Mouse (Mus musculus) testis, adult 2 months (tissue): Measurements from ENCODE around the gene Jup.

Source experiments
- CTCF ChIP-seq: fragments of 200-500 bp; IDR thresholded peaks from 2 replicates; pipeline ENCODE4 v1.5.1; 2012; ENCODE audit warnings: low read depth, mild to moderate bottlenecking, inconsistent platforms, low read length, moderate library complexity; ENCODE audit not compliant: control insufficient read depth, insufficient read depth, insufficient replicate concordance
- POLR2A ChIP-seq: fragments of 200-500 bp; IDR thresholded peaks from 2 replicates; pipeline ENCODE4 v1.6.1; 2012; ENCODE audit warnings: low read depth, mild to moderate bottlenecking, inconsistent platforms, low read length, moderate library complexity; ENCODE audit not compliant: control insufficient read depth

GRCm38 (mm10) chr11:100385016-100385415 lies 12.5 kb downstream of the Jup start:
- no peak for TF ChIP-seq POLR2A
- TF ChIP-seq CTCF = no peak
